Mouse (Mus musculus): ENCODE measurements around the gene Kcnq5. TPM values are rescaled to one million over a fixed set of nuclear protein-coding genes. Genes with fewer than 3 reads are reported as not detected.

The Kcnq5 gene
- polyA plus RNA-seq, 1 experiment from 2014 or later: 2.7 TPM

GRCm38 (mm10) chr1:21927182-21927581 lies 34.6 kb downstream of the Kcnq5 start:
- Histone ChIP-seq H3K4me1 (no peaks in the 10 kb centered on the region), H3K4me3 (no peak overlapping the region), H3K9me3 (no peaks in the 10 kb centered on the region), H3K36me3 (no peaks in the 10 kb centered on the region), H3K9ac (no peak overlapping the region), H3K4me2 (replicated peaks) (no peak overlapping the region), H3K27me3 (no peaks in the 10 kb centered on the region), H3K27ac (no peak overlapping the region)
- ATAC-seq (ENCODE audit: low FRiP score, low read depth): no peak
- whole genome bisulfite sequencing: 89% methylated on average over 4 of the region's 4 CpGs

DNA sequence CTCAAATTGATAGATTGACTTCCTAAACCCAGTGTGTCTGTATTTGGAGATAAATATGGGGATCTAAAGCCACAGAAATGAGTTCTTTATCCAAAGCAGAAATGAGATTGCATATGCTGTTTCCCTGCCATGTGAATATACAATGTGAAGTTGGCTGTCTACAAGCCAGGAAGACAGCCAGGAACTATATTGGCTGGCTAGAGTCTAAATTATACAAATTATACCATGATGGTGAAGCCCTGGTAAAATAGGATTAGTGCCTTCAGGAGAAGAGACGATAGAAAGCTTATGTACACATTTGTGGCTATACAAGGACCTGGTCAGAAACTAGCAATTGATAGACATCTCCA lies 38.5 kb downstream of the Kcnq5 start:
- 85% methylated on average over 1 of the region's 1 CpGs for WGBS
- Histone ChIP-seq H3K9ac (no peak overlapping the region), H3K27ac (no peak overlapping the region), H3K4me2 (replicated peaks) (no peak overlapping the region), H3K36me3 (no peaks in the 10 kb centered on the region), H3K4me1 (no peaks in the 10 kb centered on the region), H3K4me3 (no peak overlapping the region), H3K9me3 (no peaks in the 10 kb centered on the region), H3K27me3 (no peaks in the 10 kb centered on the region)
- no peak for ATAC-seq (ENCODE audit: low FRiP score, low read depth)

DNA sequence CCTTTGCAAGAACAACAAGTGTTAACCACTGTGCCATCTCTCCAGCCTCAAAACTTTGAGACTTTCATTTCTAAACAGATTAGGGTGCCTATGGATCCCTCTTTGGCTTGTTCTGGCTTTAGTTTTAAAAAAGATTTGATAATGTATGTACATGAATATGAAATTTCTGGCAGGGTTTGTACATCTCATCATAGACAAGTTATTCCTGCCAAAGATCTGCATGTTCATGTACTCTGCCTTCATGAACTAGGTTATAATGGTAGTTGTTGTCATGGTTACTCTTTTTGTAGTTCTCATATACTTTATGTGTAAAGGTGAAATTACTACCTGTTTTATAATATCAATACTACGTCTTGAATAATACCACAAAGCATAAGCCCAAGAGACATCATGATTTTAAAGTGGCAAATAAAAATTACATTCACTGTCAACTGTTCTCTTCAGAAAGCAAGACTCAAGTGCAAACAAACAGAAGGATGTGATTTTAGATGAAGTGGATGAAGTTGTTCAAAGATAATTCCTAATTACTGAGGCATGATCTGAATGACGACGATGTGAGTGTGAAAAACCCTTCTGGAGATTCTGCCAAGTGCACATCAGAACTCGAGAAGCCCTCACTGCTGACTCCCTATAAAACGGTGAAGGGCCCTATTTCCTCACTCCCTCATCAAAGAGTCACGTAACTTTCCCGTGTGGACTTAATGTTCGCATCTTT lies 39.0 kb downstream of the Kcnq5 start:
- no peaks in the 10 kb centered on the region for H3K36me3 ChIP-seq
- no peak for ATAC-seq (ENCODE audit: low FRiP score, low read depth)
- H3K4me1 ChIP-seq: no peaks in the 10 kb centered on the region
- no peak overlapping the region for H3K4me3 ChIP-seq
- H3K9me3 ChIP-seq: no peaks in the 10 kb centered on the region
- no peak overlapping the region for H3K4me2 ChIP-seq (replicated peaks)
- no peak overlapping the region for H3K9ac ChIP-seq
- WGBS: 76% methylated on average over 8 of the region's 8 CpGs
- no peak overlapping the region for H3K27ac ChIP-seq
- H3K27me3 ChIP-seq: no peaks in the 10 kb centered on the region

- no peaks in the 10 kb centered on the region for H3K27me3 ChIP-seq
- no peaks in the 10 kb centered on the region for H3K4me1 ChIP-seq
- no peak overlapping the region for H3K4me3 ChIP-seq
- no peaks in the 10 kb centered on the region for H3K9me3 ChIP-seq
- ATAC-seq (ENCODE audit: low FRiP score, low read depth): no peak
- H3K27ac ChIP-seq: no peak overlapping the region
- WGBS: 62% methylated on average over 6 of the region's 6 CpGs
- H3K36me3 ChIP-seq: no peaks in the 10 kb centered on the region
- H3K4me2 ChIP-seq (replicated peaks): no peak overlapping the region
- no peak overlapping the region for H3K9ac ChIP-seq
Measured at GRCm38 (mm10) chr1:21919276-21919675, 42.5 kb downstream of the Kcnq5 start.

DNA sequence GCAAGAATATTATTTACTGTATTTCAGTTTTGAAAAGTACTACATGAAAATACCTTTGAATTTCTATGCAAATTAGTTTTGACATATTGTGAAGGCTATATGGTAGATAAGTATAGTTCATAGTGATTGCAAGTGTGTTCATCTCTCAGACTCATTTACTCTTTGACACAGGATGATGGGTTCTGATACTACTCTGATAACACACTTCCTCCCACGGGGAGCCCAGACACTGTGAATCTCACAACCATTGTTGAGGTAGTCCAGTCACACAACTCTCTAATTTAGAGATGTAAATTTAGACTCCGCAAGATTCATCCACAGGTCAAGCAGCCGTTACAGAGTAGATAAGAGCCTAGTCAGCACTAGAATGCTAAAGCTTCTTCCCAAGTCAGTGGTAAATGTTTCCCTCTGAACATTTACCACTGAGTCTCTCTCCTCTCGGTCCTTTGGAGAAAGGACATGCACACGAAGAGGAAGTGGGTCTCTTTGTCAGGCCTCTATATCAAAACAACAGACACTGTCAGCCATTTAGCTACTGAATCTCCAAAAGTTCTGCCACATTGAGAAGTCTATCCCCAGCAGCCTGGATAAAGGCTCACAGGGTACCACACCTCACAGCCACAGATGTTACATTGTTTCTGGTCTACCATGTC lies 65.5 kb downstream of the Kcnq5 start:
- no peak overlapping the region for H3K9ac ChIP-seq
- no peak overlapping the region for H3K27ac ChIP-seq
- no peaks in the 10 kb centered on the region for H3K27me3 ChIP-seq
- no peaks in the 10 kb centered on the region for H3K9me3 ChIP-seq
- no peak overlapping the region for H3K4me3 ChIP-seq
- no peak overlapping the region for H3K4me2 ChIP-seq (replicated peaks)
- no peak for ATAC-seq (ENCODE audit: low FRiP score, low read depth)
- H3K4me1 ChIP-seq: no peaks in the 10 kb centered on the region
- WGBS: 79% methylated on average over 5 of the region's 5 CpGs
- H3K36me3 ChIP-seq: no peaks in the 10 kb centered on the region

DNA sequence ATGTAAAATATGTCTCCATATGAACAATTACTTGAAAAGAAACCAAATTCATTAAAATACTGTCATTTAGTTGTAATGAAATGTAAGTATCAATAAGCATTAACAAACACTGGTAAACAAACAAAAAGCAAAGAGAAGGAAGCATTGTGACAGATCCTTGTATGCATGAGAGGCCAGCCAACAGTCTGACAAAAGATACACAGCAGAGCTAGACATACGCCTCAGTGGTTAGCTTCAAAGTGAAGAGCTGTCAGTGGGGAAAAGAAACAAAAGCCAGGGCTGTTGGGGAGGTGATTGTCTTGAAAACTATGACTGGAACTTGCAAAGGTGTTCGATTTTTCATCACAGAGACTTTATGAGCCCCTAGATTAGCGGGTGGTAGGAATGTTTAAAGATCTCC lies 78.0 kb downstream of the Kcnq5 start:
- ATAC-seq (ENCODE audit: low FRiP score, low read depth): no peak
- no peaks in the 10 kb centered on the region for H3K27me3 ChIP-seq
- WGBS: 76% methylated on average over 3 of the region's 3 CpGs

DNA sequence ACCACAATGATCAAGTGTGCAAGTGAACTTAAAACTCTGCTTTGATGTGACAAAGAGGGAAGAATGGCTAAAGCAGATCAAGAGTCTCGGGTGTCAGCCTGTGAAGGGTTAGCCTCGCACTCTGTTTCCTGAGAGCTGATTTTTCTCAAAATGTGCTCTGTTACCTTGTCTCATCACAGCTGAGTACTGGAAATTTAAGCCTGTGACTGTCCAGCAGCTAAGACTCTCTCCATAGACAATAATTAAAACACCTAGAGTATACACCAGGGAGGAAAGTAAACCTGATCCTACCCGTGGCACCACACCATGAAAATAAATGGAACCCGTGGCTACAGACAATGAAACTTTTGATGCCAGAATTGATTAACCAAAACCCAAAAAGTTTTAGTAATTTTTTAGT lies 90.9 kb downstream of the Kcnq5 start:
- no peak overlapping the region for H3K4me2 ChIP-seq (replicated peaks)
- no peak for ATAC-seq (ENCODE audit: low FRiP score, low read depth)
- no peak overlapping the region for H3K9ac ChIP-seq
- no peaks in the 10 kb centered on the region for H3K27me3 ChIP-seq
- H3K4me3 ChIP-seq: no peak overlapping the region
- 22% methylated on average over 4 of the region's 4 CpGs for WGBS
- H3K4me1 ChIP-seq: no peaks in the 10 kb centered on the region
- no peak overlapping the region for H3K27ac ChIP-seq
- no peaks in the 10 kb centered on the region for H3K9me3 ChIP-seq
- no peaks in the 10 kb centered on the region for H3K36me3 ChIP-seq

More for the DNA sequence above, 78.0 kb downstream of the Kcnq5 start:
- no peaks in the 10 kb centered on the region for H3K4me1 ChIP-seq
- H3K27ac ChIP-seq: no peak overlapping the region
- H3K4me2 ChIP-seq (replicated peaks): no peak overlapping the region
- H3K9me3 ChIP-seq: no peaks in the 10 kb centered on the region
- H3K9ac ChIP-seq: no peak overlapping the region
- H3K4me3 ChIP-seq: no peak overlapping the region
- H3K36me3 ChIP-seq: no peaks in the 10 kb centered on the region

DNA sequence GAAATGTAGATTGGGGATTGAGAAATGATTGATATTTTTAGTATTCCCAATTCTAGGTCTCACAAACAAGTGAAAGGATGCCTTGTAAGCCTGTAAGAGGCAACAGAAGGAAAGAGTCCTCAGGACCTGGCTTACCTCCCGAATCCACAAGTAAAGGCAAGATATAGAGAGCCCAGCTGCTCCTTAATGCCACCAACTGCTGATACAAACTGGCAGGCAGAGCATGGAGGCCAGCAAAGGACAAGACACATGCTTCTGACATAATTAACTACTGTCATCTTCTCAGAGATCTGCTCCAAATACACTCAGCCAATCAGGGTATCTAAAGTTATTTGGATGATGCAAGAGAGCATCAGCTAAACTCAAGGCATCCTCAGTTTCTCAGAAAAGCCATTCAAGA lies 93.3 kb downstream of the Kcnq5 start:
- Histone ChIP-seq H3K4me2 (replicated peaks) (no peak overlapping the region), H3K9me3 (no peaks in the 10 kb centered on the region), H3K27me3 (no peaks in the 10 kb centered on the region), H3K9ac (no peak overlapping the region), H3K36me3 (no peaks in the 10 kb centered on the region), H3K4me1 (no peaks in the 10 kb centered on the region), H3K27ac (no peak overlapping the region), H3K4me3 (no peak overlapping the region)
- no peak for ATAC-seq (ENCODE audit: low FRiP score, low read depth)
- 76% methylated on average over 1 of the region's 1 CpGs for WGBS

GRCm38 (mm10) chr1:21856399-21856798 lies 105.3 kb downstream of the Kcnq5 start:
- Histone ChIP-seq H3K9me3 (no peaks in the 10 kb centered on the region), H3K27me3 (no peaks in the 10 kb centered on the region), H3K9ac (no peak overlapping the region), H3K4me1 (no peaks in the 10 kb centered on the region), H3K27ac (no peak overlapping the region), H3K4me2 (replicated peaks) (no peak overlapping the region), H3K36me3 (no peaks in the 10 kb centered on the region), H3K4me3 (no peak overlapping the region)
- ATAC-seq (ENCODE audit: low FRiP score, low read depth): no peak
- WGBS: 78% methylated on average over 3 of the region's 3 CpGs

GRCm38 (mm10) chr1:21838534-21838933 lies 123.2 kb downstream of the Kcnq5 start:
- 60% methylated on average over 3 of the region's 3 CpGs for WGBS
- H3K4me2 ChIP-seq (replicated peaks): no peak overlapping the region
- H3K9me3 ChIP-seq: no peaks in the 10 kb centered on the region
- no peak overlapping the region for H3K4me3 ChIP-seq
- no peak for ATAC-seq (ENCODE audit: low FRiP score, low read depth)
- H3K27me3 ChIP-seq: no peaks in the 10 kb centered on the region
- H3K4me1 ChIP-seq: peaks cover 7% of the 10 kb centered on the region; the same call in 1 of the 2 replicates
- H3K36me3 ChIP-seq: no peaks in the 10 kb centered on the region
- no peak overlapping the region for H3K9ac ChIP-seq
- no peak overlapping the region for H3K27ac ChIP-seq

DNA sequence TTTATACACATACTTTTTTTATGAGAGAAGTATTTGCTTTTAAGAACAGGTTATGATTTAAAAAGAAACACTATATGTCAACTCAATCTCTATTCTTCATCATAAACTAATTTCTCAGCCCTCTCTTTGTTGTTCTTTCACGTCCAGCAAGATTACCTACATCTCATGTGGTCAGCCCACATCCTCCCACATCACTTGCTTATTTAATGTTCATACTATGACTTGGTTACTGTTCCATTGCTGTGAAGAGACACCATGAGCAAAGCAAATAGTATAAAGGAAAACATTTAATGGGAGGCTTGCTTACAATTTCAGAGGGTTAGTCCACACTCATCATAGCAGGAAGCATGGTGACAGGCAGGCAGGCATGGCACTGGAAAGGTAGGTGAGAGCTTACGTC lies 124.4 kb downstream of the Kcnq5 start:
- Histone ChIP-seq H3K9ac (no peak overlapping the region), H3K4me2 (replicated peaks) (no peak overlapping the region), H3K9me3 (no peaks in the 10 kb centered on the region), H3K36me3 (no peaks in the 10 kb centered on the region), H3K27ac (no peak overlapping the region), H3K4me3 (no peak overlapping the region), H3K4me1 (peaks cover 7% of the 10 kb centered on the region; the same call in 1 of the 2 replicates), H3K27me3 (no peaks in the 10 kb centered on the region)
- no peak for ATAC-seq (ENCODE audit: low FRiP score, low read depth)
- 73% methylated on average over 2 of the region's 2 CpGs for WGBS

GRCm38 (mm10) chr1:21836337-21836736 lies 125.4 kb downstream of the Kcnq5 start:
- peaks cover 7% of the 10 kb centered on the region; the same call in 1 of the 2 replicates for H3K4me1 ChIP-seq
- H3K4me3 ChIP-seq: no peak overlapping the region
- 28% methylated on average over 3 of the region's 3 CpGs for whole genome bisulfite sequencing
- peak; percentile 69; the same call in 1 of the 2 replicates for ATAC-seq (ENCODE audit: low FRiP score, low read depth)
- H3K36me3 ChIP-seq: no peaks in the 10 kb centered on the region
- no peak overlapping the region for H3K27ac ChIP-seq
- H3K4me2 ChIP-seq (replicated peaks): no peak overlapping the region
- no peaks in the 10 kb centered on the region for H3K27me3 ChIP-seq
- H3K9ac ChIP-seq: no peak overlapping the region
- no peaks in the 10 kb centered on the region for H3K9me3 ChIP-seq

Measured in limb, embryonic 13.5 days (tissue).